ENCODE assay signal across 34 mouse cellular contexts in genomic region chr5:139879694-139880093, GRCm38 (mm10). TPM values are rescaled to one million over a fixed set of nuclear protein-coding genes. Genes with fewer than 3 reads are reported as not detected.
"Had no signal": no experiment of that assay in that cellular context is flagged by ENCODE, and none has a peak within 500 bp of the region (broad histone marks: within the 10 kb centered on the region; RNA-seq: fewer than 3 reads in every experiment).

No protein-coding gene starts in this region.

- H3K9ac ChIP-seq: embryonic facial prominence, embryonic 12.5 days; embryonic facial prominence, embryonic 13.5 days; embryonic facial prominence, embryonic 15.5 days; forebrain, embryonic 12.5 days; forebrain, embryonic 13.5 days; forebrain, embryonic 15.5 days; forebrain, postnatal 0 days had no signal

- H3K4me1 ChIP-seq: embryonic facial prominence, embryonic 10.5 days; embryonic facial prominence, embryonic 12.5 days; embryonic facial prominence, embryonic 13.5 days; forebrain, embryonic 12.5 days; forebrain, embryonic 13.5 days; forebrain, embryonic 15.5 days had no signal

- H3K36me3 ChIP-seq: embryonic facial prominence, embryonic 10.5 days; embryonic facial prominence, embryonic 12.5 days; embryonic facial prominence, embryonic 13.5 days; embryonic facial prominence, embryonic 15.5 days; forebrain, embryonic 10.5 days; forebrain, embryonic 12.5 days; forebrain, embryonic 15.5 days had no signal

- H3K27me3 ChIP-seq: embryonic facial prominence, embryonic 12.5 days; embryonic facial prominence, embryonic 13.5 days; embryonic facial prominence, embryonic 15.5 days; forebrain, embryonic 12.5 days; forebrain, embryonic 13.5 days; forebrain, embryonic 15.5 days had no signal

- ATAC-seq: forebrain, embryonic 13.5 days; forebrain, embryonic 14.5 days; forebrain, embryonic 15.5 days; forebrain, embryonic 16.5 days; forebrain, postnatal 0 days had no signal

- H3K4me3 ChIP-seq: embryonic facial prominence, embryonic 10.5 days; embryonic facial prominence, embryonic 12.5 days; embryonic facial prominence, embryonic 13.5 days; embryonic facial prominence, embryonic 15.5 days; erythroblast, embryonic 14.5 days; forebrain, embryonic 10.5 days; forebrain, embryonic 12.5 days; forebrain, embryonic 13.5 days; forebrain, embryonic 15.5 days; gastrocnemius, adult 2 months; heart, adult 2 months had no signal

- DNase-seq: cerebellum, adult 2 months; cerebellum, adult 8-10 months; cerebellum, adult 9-10 months; cerebellum, adult 9-11 months; cerebellum, postnatal 10 days; cerebellum, postnatal 14 days; cerebellum, postnatal 25 days; cerebellum, postnatal 36 days; embryo, embryonic 11 days; forebrain, postnatal 0 days; gastrocnemius, adult 2 months; gastrocnemius, postnatal 10 days; gastrocnemius, postnatal 14 days; gastrocnemius, postnatal 25 days; gastrocnemius, postnatal 36 days; heart, adult 11 months; heart, adult 18-20 months; heart, adult 2 months had no signal

- H3K4me2 ChIP-seq: embryonic facial prominence, embryonic 12.5 days; embryonic facial prominence, embryonic 13.5 days; embryonic facial prominence, embryonic 15.5 days; forebrain, embryonic 12.5 days; forebrain, embryonic 13.5 days; forebrain, embryonic 15.5 days had no signal

- H3K9me3 ChIP-seq: embryonic facial prominence, embryonic 10.5 days; embryonic facial prominence, embryonic 12.5 days; embryonic facial prominence, embryonic 13.5 days; embryonic facial prominence, embryonic 15.5 days; forebrain, embryonic 10.5 days; forebrain, embryonic 12.5 days; forebrain, embryonic 15.5 days had no signal

- H3K27ac ChIP-seq: embryonic facial prominence, embryonic 10.5 days; embryonic facial prominence, embryonic 12.5 days; embryonic facial prominence, embryonic 13.5 days; embryonic facial prominence, embryonic 15.5 days; forebrain, embryonic 10.5 days; forebrain, embryonic 12.5 days; forebrain, embryonic 13.5 days; forebrain, embryonic 15.5 days; gastrocnemius, adult 2 months; heart, adult 2 months had no signal

RNA-seq across cellular contexts. Expression of gene Elfn1, which starts 28.0 kb away (rescaled TPM):
- polyA plus RNA-seq: erythroblast, embryonic 14.5 days had no signal

RNA-seq across cellular contexts. Expression of gene Gm26938, which starts 53.5 kb away (rescaled TPM):
- polyA plus RNA-seq: cerebellum, adult 2 months; cortical plate, adult 2 months; embryonic facial prominence, embryonic 10.5 days; embryonic facial prominence, embryonic 11.5 days; embryonic facial prominence, embryonic 12.5 days; embryonic facial prominence, embryonic 14.5 days; embryonic facial prominence, embryonic 15.5 days; erythroblast, embryonic 14.5 days; forebrain, embryonic 12.5 days; forebrain, embryonic 13.5 days; forebrain, embryonic 14.5 days; forebrain, embryonic 15.5 days; forebrain, embryonic 16.5 days; forebrain, postnatal 0 days; frontal cortex, adult 2 months; gonadal fat pad, adult 2 months; heart, adult 2 months had no signal

RNA-seq across cellular contexts. Expression of gene Tmem184a, which starts 60.0 kb away (rescaled TPM):
- polyA plus RNA-seq: forebrain, embryonic 14.5 days had no signal
